Mouse (Mus musculus): Measurements from ENCODE around the gene Slc12a5.

The Slc12a5 gene

GRCm38 (mm10) chr2:164947506-164947905, 13.1 kb upstream of the Slc12a5 start:
- DNase-seq (ENCODE audit: low read depth, low spot score), result no peak

GRCm38 (mm10) chr2:164947930-164948329, 12.7 kb upstream of the Slc12a5 start:
- DNase-seq (ENCODE audit: low read depth, low spot score), result no peak

- no peak for DNase-seq (ENCODE audit: low read depth, low spot score)
These were observed 11.6 kb upstream of the Slc12a5 start for GRCm38 (mm10) chr2:164948962-164949361.

- peak; percentile 18 for DNase-seq (ENCODE audit: low read depth, low spot score)
These were observed 10.1 kb upstream of the Slc12a5 start for GRCm38 (mm10) chr2:164950501-164950900.

GRCm38 (mm10) chr2:164951745-164952144, 8.9 kb upstream of the Slc12a5 start:
- DNase-seq (ENCODE audit: low read depth, low spot score), result no peak

GRCm38 (mm10) chr2:164952448-164952847, 8.2 kb upstream of the Slc12a5 start:
- no peak for DNase-seq (ENCODE audit: low read depth, low spot score)

- DNase-seq (ENCODE audit: low read depth, low spot score), result peak; percentile 94
These were observed 7.4 kb upstream of the Slc12a5 start for GRCm38 (mm10) chr2:164953224-164953623.

- no peak for DNase-seq (ENCODE audit: low read depth, low spot score)
These were observed 4.9 kb upstream of the Slc12a5 start for GRCm38 (mm10) chr2:164955725-164956124.

- peak; percentile 39 for DNase-seq (ENCODE audit: low read depth, low spot score)
These were observed 4.4 kb upstream of the Slc12a5 start for GRCm38 (mm10) chr2:164956195-164956594.

GRCm38 (mm10) chr2:164957548-164958315, 2.9 kb upstream of the Slc12a5 start:
- no peak for DNase-seq (ENCODE audit: low read depth, low spot score)

GRCm38 (mm10) chr2:164961506-164962182, 1.0 kb downstream of the Slc12a5 start:
- DNase-seq (ENCODE audit: low read depth, low spot score), result peak; percentile 91

GRCm38 (mm10) chr2:164962183-164962580, 1.6 kb downstream of the Slc12a5 start:
- DNase-seq (ENCODE audit: low read depth, low spot score), result no peak

GRCm38 (mm10) chr2:164964242-164964894, 3.8 kb downstream of the Slc12a5 start:
- DNase-seq (ENCODE audit: low read depth, low spot score), result peak; percentile 88

GRCm38 (mm10) chr2:164964981-164965380, 4.4 kb downstream of the Slc12a5 start:
- DNase-seq (ENCODE audit: low read depth, low spot score), result peak; percentile 53

- DNase-seq (ENCODE audit: low read depth, low spot score), result no peak
These were observed 5.8 kb downstream of the Slc12a5 start for GRCm38 (mm10) chr2:164966381-164966780.

- peak; percentile 73 for DNase-seq (ENCODE audit: low read depth, low spot score)
These were observed 6.6 kb downstream of the Slc12a5 start for GRCm38 (mm10) chr2:164967193-164967592.

- DNase-seq (ENCODE audit: low read depth, low spot score), result peak; percentile 96
These were observed 7.3 kb downstream of the Slc12a5 start for GRCm38 (mm10) chr2:164967761-164968440.

- peak; percentile 80 for DNase-seq (ENCODE audit: low read depth, low spot score)
These were observed 7.8 kb downstream of the Slc12a5 start for GRCm38 (mm10) chr2:164968451-164968851.

GRCm38 (mm10) chr2:164969348-164969781, 8.8 kb downstream of the Slc12a5 start:
- DNase-seq (ENCODE audit: low read depth, low spot score), result peak; percentile 81

GRCm38 (mm10) chr2:164970631-164971196, 10.1 kb downstream of the Slc12a5 start:
- DNase-seq (ENCODE audit: low read depth, low spot score), result peak; percentile 95

- peak; percentile 54 for DNase-seq (ENCODE audit: low read depth, low spot score)
These were observed 12.0 kb downstream of the Slc12a5 start for GRCm38 (mm10) chr2:164972646-164973045.
